Mouse (Mus musculus) left cerebral cortex, postnatal 14 days (tissue): ENCODE results near the gene Sost. TPM values are rescaled to one million over a fixed set of nuclear protein-coding genes. Genes with fewer than 3 reads are reported as not detected.
"Not testable (repeated sequence)": the region's sequence is repeated elsewhere in the genome, so short reads cannot be mapped to it uniquely, and the experiment has no call there.

ENCODE experiments used
- DNase-seq, 2 experiments: peaks; one replicate each; pipeline ENCODE4 v3.0.0; 2021 to 2022; ENCODE audit warnings: low spot score in 2 of 2, mixed read lengths in 1 of 2
- intact Hi-C: fragments of 180-260 bp; cut with DNase I; formaldehyde crosslinking; loops from one replicate; pipeline ENCODE4 v1.15.1; 2025
- long read RNA-seq, 2 experiments: library from polyadenylated mRNA; stranded (forward); transcript quantifications; one replicate each; pipeline ENCODE4 v2.0.0; 2021
- total RNA-seq, 2 experiments: library from RNA; stranded (reverse); gene quantifications; 2 replicates each; pipeline ENCODE4 v1.2.3; 2021

Gene Sost
- not detected for total RNA-seq
- long read RNA-seq, experiment 1 = 0 reads
- long read RNA-seq, experiment 2 = 0 reads

DNA sequence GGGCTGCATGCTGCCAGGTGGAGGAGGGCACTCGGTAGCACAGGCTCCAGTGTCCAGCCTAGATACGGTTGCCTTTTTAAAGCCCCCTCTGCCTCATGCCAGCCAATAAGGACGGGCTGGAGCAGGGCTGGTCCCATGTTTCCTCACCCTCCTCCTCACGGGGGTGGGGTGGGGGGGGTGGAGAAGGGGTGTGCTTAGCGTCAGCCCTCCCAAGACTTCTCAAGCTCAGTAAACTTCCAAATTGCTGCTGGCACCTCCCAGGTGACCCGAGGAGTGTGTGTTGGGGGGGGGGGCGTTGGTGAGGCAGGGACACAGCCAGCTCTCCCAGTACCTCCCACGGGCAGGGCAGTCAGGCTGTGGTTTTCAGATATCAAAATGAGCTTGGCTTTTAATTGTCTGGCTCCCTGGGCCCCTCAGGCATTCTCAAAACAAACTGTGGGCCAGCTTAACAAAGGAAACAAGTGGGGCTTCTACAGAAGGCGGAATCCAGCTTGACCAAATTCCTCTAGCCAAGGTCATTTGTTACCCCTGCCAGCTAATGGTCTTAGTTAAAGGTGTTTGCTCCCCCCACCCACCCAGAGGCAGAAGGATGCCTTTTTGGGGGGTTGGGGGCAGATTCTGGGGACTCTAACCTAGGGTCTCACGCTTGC, at the start of gene Sost:
Sost (minus strand) TSS at position 51 of the 650 bp plus-strand sequence.
- no peak for DNase-seq
- intact Hi-C loops = no loop called here

DNA sequence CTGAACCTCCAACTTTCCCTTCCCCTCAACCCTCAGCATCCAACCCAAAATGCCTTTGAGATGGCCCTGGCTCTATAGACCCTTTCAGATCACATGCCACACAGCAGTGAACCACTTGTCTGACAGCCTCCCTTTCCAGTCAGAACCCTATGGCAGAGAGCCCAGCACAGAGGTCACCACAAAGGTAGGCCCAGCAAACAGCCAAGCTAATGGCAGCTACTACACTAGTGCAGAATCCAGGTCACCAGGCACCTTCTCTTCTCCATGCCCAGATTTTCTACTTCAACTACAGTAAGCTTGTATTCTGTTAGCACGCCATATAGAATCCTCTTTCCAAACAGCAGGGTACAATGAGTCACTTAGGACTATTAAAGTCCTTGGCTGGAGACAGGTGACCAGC, 49.3 kb upstream of the Sost start:
- no peak for DNase-seq
- intact Hi-C loops = no loop called here

DNA sequence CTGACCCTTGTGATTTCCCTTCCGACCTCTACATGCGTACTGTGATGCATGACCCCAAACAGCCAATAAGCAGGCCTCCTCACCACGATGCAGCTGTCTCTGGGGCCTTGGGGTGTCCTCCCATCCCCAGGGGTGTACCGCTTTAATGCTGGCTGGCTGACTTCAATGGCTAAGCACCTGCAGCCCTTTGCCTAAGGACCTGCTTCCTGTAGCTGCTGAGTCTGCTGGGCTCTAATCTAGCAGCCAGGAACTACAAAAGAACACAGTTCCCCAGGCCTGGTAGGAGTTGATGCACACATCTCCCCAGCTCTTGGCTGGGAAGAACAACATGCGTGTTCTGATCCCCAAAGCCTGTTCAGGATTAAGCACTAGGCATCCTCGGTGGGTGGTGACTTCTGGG, 48.7 kb upstream of the Sost start:
- intact Hi-C loops = no loop called here
- no peak for DNase-seq

DNA sequence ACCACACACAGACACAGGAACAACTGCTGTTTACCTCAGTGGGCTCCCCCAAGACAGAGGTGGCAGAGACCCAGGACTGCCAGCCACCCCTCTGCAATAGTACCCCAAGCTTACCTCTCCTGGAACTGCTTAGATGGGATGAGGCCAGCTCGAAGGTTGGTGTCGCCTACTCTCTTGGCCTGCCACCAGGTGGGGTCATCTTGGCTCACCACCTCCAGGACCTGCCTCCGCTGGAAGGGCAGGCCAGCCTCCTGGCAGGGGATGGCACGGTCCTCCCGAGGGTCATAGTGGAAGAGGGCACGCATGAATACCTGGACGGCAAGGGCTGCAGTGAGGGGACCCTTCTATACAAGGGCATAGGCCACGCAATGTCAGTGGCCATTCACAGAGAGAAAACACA, 46.4 kb upstream of the Sost start:
- no peak for DNase-seq
- intact Hi-C loops = no loop called here

DNA sequence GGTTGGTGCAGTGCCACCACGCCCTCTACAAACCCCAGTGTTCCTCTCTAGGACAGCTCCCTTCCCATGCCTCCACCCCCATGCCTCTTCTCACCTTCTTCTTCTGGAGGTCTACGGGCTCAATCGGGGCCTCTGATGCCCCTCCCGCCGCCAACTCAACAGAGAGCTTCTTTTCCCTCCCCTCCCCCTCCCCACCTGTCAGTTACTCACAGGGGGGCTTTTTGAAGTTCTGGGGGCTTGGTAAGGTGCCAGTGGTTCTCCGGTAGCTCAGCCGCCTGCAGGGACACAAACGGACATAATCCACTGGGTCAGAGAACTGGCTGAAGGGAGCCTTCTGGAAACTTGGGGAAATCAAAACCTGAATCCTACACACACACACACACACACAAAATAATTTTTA, 44.7 kb upstream of the Sost start:
- DNase-seq = no peak
- intact Hi-C loops = no loop called here

DNA sequence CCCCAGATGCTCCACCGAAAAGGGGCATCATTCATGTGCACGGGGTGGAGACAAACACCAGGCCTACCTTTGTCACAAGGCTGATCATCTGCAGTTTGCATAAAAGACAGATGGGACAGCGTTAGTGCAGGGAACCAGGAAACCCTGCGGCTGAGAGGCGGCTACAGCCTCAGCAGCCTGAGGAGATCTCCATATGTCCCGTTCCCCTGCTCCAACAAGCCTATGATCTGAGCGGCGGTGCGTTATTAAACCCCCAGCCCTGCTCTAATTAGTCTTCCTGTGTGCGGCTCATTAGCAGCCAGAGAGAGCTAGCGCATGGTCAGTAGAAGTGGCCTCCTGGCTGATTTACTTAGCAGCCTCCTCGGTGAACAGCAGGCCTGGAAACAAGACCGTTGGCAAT, 43.3 kb upstream of the Sost start:
- DNase-seq = no peak
- intact Hi-C loops = no loop called here

DNA sequence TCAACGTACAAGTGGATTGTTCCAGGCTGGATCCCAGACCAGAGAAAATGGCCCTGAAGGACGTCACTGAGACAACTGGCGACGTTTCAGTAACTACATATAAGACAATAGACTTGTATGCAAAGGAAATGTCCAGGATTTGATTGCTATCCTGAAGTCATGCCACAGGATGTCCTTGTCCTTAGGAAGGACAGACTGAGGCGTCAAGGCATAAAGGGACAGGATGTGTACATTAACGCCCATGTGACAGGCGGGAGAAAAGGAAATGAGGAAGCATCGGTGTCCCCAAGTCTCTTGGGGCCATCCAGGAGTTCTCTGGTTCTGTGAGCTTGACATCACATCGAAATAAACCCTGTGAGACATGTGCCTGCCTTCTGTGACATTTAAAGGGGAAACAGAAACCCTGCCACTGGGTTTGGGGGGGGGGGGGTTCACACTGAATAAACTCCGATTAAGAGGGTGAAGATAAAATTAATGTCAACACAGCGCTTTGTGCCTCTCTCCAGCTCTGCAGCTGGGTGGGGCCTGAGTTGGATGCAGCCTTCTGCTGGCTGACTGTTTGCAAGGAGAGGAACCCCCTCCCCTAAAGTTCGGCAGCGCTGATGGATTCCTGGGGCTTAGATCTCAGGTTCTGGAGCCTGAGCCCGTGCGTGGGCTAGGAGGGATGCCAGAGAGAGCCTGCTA, 42.3 kb upstream of the Sost start:
- intact Hi-C loops = no loop called here
- no peak for DNase-seq

DNA sequence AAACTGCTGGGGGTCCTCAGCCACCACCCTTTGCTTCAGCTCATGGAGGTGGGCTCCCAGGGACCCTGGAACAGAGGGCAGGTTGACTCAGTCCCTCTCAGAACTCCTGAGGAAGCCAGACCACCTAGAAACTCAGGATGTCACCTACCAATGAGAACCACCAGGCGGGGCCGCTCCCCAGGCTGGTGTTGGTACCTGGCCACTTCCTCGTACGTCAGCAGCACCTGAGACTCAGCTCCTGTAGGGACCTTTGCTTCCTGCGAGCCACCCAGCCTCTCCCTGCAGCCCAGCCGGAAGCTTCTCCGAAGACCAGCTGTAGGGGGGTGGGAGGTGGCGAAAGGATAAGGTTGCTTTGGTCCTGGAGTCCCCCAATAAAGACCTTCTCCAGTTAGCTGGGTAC, 41.6 kb upstream of the Sost start:
- DNase-seq = no peak
- intact Hi-C loops = no loop called here

DNA sequence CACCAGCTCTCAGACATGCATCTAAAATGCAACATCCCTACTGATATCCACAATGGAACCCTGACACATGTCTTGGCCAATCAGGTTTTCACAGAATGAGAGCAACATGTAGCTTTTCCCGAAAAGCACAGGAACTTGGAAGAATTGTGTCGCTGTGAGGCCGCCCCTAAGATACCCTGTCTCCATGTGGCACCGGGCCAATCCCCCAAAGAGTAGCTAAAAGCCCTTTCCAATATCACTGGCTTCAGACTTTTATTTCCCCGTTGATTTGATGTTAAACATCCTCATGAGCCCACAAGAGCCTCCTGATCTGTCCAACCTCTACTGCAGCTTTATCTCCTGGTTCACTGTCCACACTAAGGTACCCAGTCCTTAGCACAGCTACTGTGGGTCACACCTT, 39.9 kb upstream of the Sost start:
- intact Hi-C loops = no loop called here
- DNase-seq = no peak

DNA sequence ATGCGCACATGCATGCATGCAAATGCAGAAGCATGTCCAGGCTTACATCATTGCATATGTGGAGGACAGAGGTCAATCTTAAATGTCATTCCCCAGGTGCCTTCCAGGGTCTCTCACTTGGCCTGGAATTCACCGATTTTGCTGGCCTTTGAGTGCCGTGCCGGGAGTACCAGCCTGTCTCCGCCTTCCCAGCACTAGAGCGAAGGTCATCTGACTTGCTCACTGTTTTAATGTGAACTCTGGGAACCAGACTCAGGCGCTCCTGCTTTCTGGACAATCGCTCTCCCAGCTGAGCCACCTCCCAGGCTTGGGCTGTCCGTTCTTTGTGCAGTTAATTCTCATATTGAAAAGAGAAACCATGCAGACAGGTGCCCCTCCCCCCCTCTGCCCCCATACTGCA, 39.5 kb upstream of the Sost start:
- intact Hi-C loops = no loop called here
- no peak for DNase-seq

DNA sequence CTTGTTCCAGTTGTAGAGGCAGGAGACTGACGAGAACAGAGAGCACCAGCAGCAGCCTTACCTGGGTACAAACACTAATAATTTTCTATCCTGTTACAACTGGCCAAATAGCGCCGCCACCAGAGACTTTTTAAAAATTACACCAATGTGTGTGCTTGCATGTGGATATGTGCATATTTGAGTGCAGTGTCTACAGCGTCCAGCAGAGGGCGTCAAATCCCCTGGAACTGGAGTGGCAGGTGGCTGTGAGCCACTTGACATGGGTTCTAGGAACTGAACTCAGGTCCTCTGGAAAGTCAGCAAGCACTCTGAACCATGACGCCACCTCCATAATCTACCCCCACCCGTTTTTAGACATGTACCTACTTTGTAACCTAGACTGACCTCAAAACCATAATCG, 37.4 kb upstream of the Sost start:
- intact Hi-C loops = no loop called here
- no peak for DNase-seq

DNA sequence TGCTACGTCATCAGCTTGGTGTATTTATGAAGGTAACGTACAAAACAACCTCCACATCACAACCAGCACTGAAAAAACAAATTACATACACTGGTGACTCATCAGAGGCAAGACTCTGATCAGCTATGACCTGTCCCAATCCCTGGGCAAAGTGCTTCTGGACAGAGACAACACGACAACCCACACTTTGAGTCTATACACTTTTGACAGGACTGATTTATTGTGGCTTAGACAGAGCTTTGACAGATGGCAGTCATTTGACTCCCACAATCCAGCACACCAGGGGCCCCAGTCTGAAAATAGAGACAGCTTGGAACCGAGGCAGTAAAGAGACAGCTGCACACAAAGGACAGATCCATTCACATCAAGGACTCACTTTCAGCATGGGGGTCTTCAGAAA, 32.7 kb upstream of the Sost start:
- no peak for DNase-seq
- intact Hi-C loops = no loop called here

DNA sequence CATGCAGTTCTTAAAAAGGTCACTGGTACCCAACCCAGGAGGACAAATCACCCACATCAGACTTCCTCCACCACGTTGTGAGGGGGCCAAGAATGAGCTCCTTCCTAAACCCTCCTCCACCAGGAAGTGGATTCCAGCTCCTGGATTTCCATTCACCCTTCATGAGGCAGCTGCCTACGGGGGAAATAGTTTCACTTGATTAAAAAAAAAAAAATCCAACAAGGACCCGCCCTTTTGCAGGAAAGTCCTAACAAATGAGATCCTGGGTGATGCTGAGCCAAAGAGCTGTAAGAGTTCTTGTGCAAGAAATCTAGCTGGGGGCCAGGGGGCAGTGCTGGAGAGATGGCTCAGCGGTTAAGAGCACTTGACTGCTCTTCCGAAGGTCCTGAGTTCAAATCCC, 31.4 kb upstream of the Sost start:
- no peak for DNase-seq
- intact Hi-C loops = no loop called here

DNA sequence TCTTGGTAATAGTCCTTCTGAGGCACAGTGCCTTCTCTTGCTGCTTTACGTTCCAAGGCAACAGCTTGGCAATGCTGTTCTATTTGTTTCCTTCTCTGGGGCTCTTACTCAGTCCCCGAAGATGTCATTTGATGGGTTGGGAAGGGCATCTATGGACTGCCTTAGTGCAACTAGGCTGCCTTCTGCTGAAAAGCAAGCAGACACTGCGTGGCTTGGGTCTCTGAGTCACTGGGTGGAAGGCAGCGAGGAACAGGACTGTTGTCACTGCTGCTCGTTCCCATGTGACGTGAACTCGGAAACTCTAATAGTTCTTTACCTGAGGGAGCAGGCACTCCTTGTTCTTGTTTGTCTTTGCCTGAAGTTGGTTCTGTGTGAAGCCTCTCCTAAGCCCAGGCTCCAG, 29.1 kb upstream of the Sost start:
- DNase-seq = no peak
- intact Hi-C loops = no loop called here

DNA sequence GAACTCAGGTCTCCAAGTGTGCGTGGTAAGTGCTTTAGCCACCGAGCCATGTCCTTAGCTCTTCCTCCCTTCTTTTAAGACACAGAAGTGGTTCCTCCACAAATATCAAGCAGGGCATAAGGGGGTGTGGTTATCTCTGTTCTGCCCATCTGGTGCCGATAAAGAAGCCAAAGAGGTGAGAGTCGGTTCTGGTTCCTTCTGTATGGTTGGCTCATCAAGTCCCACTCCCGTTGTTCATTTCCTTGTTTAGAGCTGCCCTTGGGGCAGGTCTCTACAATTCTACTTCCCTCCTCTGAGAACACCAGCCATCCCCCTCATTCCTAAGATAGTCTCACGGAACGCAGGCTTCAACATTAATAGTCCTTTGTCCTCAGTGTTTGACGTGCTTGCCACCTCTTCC, 27.3 kb upstream of the Sost start:
- intact Hi-C loops = no loop called here
- no peak for DNase-seq

DNA sequence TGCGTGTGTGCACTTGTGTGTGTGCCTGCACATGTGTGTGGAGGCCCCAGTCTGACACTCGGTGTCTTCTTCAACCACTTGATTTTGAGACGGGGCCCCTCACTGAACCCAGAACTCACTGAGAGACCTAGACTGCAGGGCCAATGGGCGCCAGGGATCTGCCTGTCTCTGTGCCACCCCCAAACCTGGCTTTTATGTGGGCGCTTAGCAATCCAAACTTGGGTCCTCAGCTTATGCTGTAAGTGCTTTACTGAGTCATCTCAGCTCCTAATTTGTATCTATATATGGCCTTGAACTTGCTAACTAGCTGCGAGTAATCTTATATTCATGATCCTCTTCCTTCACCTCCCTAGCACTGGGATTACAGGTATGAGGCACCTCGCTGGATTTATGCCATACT, 25.6 kb upstream of the Sost start:
- intact Hi-C loops = no loop called here
- peak in 1 of 2 experiments; percentile 35 for DNase-seq

DNA sequence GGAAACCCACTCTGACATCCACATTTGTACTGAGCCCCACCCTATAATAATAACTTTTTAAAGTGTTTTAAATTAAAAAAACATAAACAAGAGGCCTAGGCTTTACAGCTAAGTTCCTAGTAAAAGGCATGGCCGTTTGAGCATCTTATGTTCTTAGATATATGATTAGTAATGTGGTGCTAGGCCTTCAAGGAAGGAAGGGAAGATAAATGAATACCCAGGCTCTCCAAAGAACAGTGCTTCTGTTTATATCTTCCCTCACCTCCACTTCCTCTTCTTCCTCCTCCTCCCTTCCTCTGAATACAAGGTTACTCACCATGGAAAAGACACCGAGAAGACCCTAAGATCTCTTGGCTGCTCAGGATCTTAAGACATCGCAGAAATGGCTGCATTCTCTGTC, 25.0 kb upstream of the Sost start:
- intact Hi-C loops = no loop called here
- no peak for DNase-seq

DNA sequence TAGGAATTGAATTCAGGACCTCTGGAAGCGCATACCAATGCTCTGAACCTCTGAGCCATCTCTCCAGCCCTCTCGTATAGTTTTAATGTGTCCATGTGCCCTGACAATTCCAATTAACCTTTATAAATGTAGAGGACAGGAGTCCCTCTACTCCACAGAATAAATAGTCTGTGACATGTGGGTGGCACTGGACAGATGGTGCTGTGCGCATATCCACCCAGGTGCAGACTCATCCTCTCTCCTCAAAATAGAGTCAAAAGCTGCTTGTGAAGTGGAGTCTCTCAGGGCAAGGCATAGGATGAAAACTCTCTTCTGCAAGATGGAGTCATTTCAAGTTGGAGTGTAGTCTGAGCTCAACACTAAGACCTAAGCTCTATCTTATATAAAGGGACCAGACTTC, 23.4 kb upstream of the Sost start:
- DNase-seq = peak in 1 of 2 experiments; percentile 34
- intact Hi-C loops = no loop called here

DNA sequence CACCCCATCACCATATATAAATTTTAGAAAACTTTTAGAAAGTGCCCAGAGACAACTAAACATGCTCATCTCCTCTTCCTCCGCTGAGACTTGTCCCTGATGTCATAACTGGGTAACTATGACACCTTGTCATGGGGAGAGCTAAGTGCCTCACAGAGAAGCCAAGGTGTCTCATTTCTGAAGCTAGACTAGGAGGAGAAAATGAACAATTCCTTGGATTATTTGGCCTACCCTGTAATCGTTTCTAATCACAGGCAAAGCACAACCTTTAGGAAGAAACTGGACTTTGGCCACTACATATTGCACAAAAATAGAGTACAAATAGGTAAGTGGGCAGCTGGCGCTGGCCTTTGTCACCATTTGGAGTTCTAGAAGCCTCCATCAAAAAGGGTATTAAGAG, 20.1 kb upstream of the Sost start, which contains the start of gene Dusp3:
Dusp3 (minus strand) TSS at position 101 of the 400 bp plus-strand sequence.
- no peak for DNase-seq
- intact Hi-C loops = loop anchor here (2.0 kb wide), 2 partner anchors 102 to 152 kb away; partner anchors contain the start of gene Mpp2

DNA sequence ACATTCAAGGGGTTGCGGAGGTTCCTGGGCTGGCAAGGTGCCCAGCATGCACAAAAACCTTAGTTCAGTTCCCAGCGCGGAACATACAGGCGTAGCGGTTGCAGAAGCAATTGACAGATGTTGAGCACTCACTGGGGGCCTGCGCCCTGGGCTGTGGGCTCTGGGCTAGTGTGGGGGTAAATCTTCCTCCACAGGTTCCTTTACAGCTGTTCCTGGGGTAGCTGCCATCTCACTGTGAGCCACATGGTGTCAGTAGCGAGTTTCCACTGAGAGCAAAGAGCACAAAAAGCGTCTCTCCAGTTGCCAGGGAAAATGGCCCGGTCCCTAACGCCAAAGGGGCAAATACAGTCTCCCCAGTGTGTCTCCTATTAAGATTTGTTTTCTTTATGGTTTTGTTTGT, 19.2 kb upstream of the Sost start:
- intact Hi-C loops = loop anchor here (2.0 kb wide), 3 partner anchors 53 to 153 kb away; partner anchors contain the start of gene Mpp2
- peak; percentile 89 to 90 for DNase-seq

DNA sequence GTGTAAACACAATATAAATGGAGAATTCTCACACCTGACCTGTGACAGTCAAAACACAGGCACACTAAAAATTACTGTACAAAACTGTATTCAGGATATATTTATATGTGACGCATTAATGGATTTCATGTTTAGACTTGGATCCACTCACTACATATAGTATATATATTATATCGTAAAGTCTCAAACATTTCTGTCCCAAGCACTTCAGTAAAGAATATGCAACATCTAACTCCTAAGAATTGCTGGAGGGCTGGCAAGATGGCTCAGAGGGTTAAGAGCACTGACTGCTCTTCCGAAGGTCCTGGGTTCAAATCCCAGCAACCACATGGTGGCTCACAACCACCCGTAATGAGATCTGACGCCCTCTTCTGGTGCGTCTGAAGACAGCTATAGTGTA, 18.6 kb upstream of the Sost start:
- intact Hi-C loops = loop anchor here (2.0 kb wide), 1 partner anchor 53 kb away; no protein-coding TSS in a partner anchor
- not testable (repeated sequence) for DNase-seq
